Comparison of ENCODE assay signal across 7 mouse cellular contexts in the genomic region with DNA sequence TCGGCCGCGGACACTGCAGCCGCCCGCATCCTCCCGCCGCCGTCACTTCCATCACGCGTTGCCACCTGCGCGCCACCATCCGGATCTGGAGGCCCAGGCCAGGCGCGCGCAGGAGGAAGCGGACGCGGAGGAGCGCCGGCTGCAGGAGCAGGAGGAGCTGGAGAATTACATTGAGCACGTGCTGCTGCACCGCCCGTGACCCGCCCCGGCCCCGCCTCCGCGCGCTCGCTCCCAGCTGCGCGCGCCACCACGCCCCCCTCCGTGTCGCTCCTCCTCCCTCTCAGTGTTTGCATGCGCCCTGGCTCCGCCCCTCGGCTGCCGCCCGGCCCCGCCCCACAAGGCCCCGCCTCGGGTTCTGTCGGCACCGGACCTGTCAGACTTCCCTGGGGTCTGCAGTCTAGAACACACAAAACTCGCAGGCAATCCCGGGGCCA. TPM values are rescaled to one million over a fixed set of nuclear protein-coding genes. Genes with fewer than 3 reads are reported as not detected.
DNase-seq lines count a peak whose midpoint lies in the region; ATAC-seq lines count a peak whose summit lies in the region.

No protein-coding gene starts in this region.

- no peaks in the 10 kb centered on the region for H3K9me3 ChIP-seq in intestine, embryonic 16.5 days (ENCODE audit: control insufficient read depth, low read length)
- H3K9me3 ChIP-seq in limb, embryonic 11.5 days (ENCODE audit: control insufficient read depth, low read length) = no peaks in the 10 kb centered on the region
- no peaks in the 10 kb centered on the region for H3K9me3 ChIP-seq in midbrain, embryonic 13.5 days

- peak; percentile 83 for DNase-seq in adrenal gland, adult 8-10 months
- peak; percentile 84 for DNase-seq in embryo, embryonic 11.5 days (ENCODE audit: low read depth, low spot score)
- peak; percentile 73 to 85 for DNase-seq in gastrocnemius, postnatal 4 days (ENCODE audit: low spot score in 2 of 2)
- peak; percentile 94 for DNase-seq in limb, embryonic 11.5 days (ENCODE audit: low spot score)
- DNase-seq in spleen, adult 12 weeks (ENCODE audit: low spot score) = peak; percentile 79

- H3K4me1 ChIP-seq in intestine, embryonic 16.5 days (ENCODE audit: control insufficient read depth, insufficient read depth, low read length) = peaks cover 30% of the 10 kb centered on the region
- H3K4me1 ChIP-seq in limb, embryonic 11.5 days (ENCODE audit: control insufficient read depth, insufficient read depth, low read length) = peaks cover 17% of the 10 kb centered on the region
- H3K4me1 ChIP-seq in midbrain, embryonic 13.5 days (replicated peaks) = peaks cover 37% of the 10 kb centered on the region

- peak overlapping the region; percentile 31 for H3K27ac ChIP-seq in intestine, embryonic 16.5 days (ENCODE audit: low read length)
- no peak overlapping the region for H3K27ac ChIP-seq in limb, embryonic 11.5 days (replicated peaks; ENCODE audit: low read depth, low read length)
- no peak overlapping the region for H3K27ac ChIP-seq in midbrain, embryonic 13.5 days

- peak overlapping the region; percentile 56 for H3K9ac ChIP-seq in intestine, embryonic 16.5 days (ENCODE audit: low read depth, low read length)
- no peak overlapping the region for H3K9ac ChIP-seq in limb, embryonic 11.5 days (ENCODE audit: low read length)
- H3K9ac ChIP-seq in midbrain, embryonic 13.5 days (replicated peaks) = peak overlapping the region; percentile 69

- H3K36me3 ChIP-seq in intestine, embryonic 16.5 days (ENCODE audit: control insufficient read depth, insufficient read depth, low read length) = peaks cover 7% of the 10 kb centered on the region
- H3K36me3 ChIP-seq in limb, embryonic 11.5 days (ENCODE audit: control insufficient read depth, insufficient read depth, low read length) = no peaks in the 10 kb centered on the region
- peaks cover 24% of the 10 kb centered on the region for H3K36me3 ChIP-seq in midbrain, embryonic 13.5 days

- peak overlapping the region; percentile 97 for H3K4me2 ChIP-seq in intestine, embryonic 16.5 days (ENCODE audit: low read depth, low read length)
- H3K4me2 ChIP-seq in limb, embryonic 11.5 days (ENCODE audit: low read depth, severe bottlenecking) = peak overlapping the region; percentile 95
- peak overlapping the region; percentile 96 for H3K4me2 ChIP-seq in midbrain, embryonic 13.5 days (replicated peaks)

- peak overlapping the region; percentile 44 for H3K4me3 ChIP-seq in intestine, embryonic 16.5 days (ENCODE audit: low read length)
- H3K4me3 ChIP-seq in limb, embryonic 11.5 days (ENCODE audit: low read depth, low read length) = peak overlapping the region; percentile 35
- H3K4me3 ChIP-seq in midbrain, embryonic 13.5 days (replicated peaks) = peak overlapping the region; percentile 55

- under 1% methylated on average over 45 of the region's 49 CpGs for WGBS in intestine, embryonic 16.5 days
- under 1% methylated on average over 47 of the region's 49 CpGs for WGBS in limb, embryonic 11.5 days
- WGBS in midbrain, embryonic 13.5 days = under 1% methylated on average over 47 of the region's 49 CpGs

- peak; percentile 86 for ATAC-seq in intestine, embryonic 16.5 days
- ATAC-seq in limb, embryonic 11.5 days (ENCODE audit: insufficient number of reproducible peaks, low FRiP score, low TSS enrichment, low read depth) = peak; percentile 53
- peak; percentile 65 for ATAC-seq in midbrain, embryonic 13.5 days

- H3K27me3 ChIP-seq in intestine, embryonic 16.5 days (replicated peaks; ENCODE audit: control insufficient read depth, insufficient read depth, low read length) = peaks cover 43% of the 10 kb centered on the region
- peaks cover 46% of the 10 kb centered on the region for H3K27me3 ChIP-seq in limb, embryonic 11.5 days (ENCODE audit: control insufficient read depth, insufficient read depth, low read length)
- peaks cover 55% of the 10 kb centered on the region for H3K27me3 ChIP-seq in midbrain, embryonic 13.5 days

RNA-seq across cellular contexts. Expression of gene Vgf, which starts 6.5 kb away (rescaled TPM):
- total RNA-seq in adrenal gland, adult 8-10 months (2022) = 10 to 100 TPM in 2 of 4 experiments, 1 to 10 TPM in 2; 4.4 to 20.9 (median 9.9) TPM
- not detected for total RNA-seq in gastrocnemius, postnatal 4 days (2021)
- polyA plus RNA-seq in intestine, embryonic 16.5 days (2015; fragmentation: Nextera tagmentation; extraction: Ambion mirVana) = 0.50 and 0.64 TPM in 2 replicates
- polyA plus RNA-seq in limb, embryonic 11.5 days (2014; fragmentation: Nextera tagmentation; extraction: Ambion mirVana) = not detected in 2 replicates
- 2.4 TPM in 2 replicates for polyA plus RNA-seq in midbrain, embryonic 13.5 days (2015; fragmentation: Nextera tagmentation; extraction: Ambion mirVana)

RNA-seq across cellular contexts. Expression of gene Ap1s1, which starts 13.3 kb away (rescaled TPM):
- total RNA-seq in adrenal gland, adult 8-10 months (2022) = 100 to 1,000 TPM; 104 to 120 (median 106) TPM
- 10 to 100 TPM; 67.3 to 68.0 TPM for total RNA-seq in gastrocnemius, postnatal 4 days (2021)
- polyA plus RNA-seq in intestine, embryonic 16.5 days (2015; fragmentation: Nextera tagmentation; extraction: Ambion mirVana) = 284 and 285 TPM in 2 replicates
- polyA plus RNA-seq in limb, embryonic 11.5 days (2014; fragmentation: Nextera tagmentation; extraction: Ambion mirVana) = 135 and 145 TPM in 2 replicates
- 257 and 272 TPM in 2 replicates for polyA plus RNA-seq in midbrain, embryonic 13.5 days (2015; fragmentation: Nextera tagmentation; extraction: Ambion mirVana)

RNA-seq across cellular contexts. Expression of gene Serpine1, which starts 39.4 kb away (rescaled TPM):
- total RNA-seq in adrenal gland, adult 8-10 months (2022) = 1 to 10 TPM; 2.7 to 9.5 (median 6.5) TPM
- 1 to 10 TPM; 3.6 to 4.9 TPM for total RNA-seq in gastrocnemius, postnatal 4 days (2021)
- 0.24 and 0.29 TPM in 2 replicates for polyA plus RNA-seq in intestine, embryonic 16.5 days (2015; fragmentation: Nextera tagmentation; extraction: Ambion mirVana)
- 0.16 and 0.52 TPM in 2 replicates for polyA plus RNA-seq in limb, embryonic 11.5 days (2014; fragmentation: Nextera tagmentation; extraction: Ambion mirVana)
- 0.17 TPM in 1 of 2 replicates, not detected in the other for polyA plus RNA-seq in midbrain, embryonic 13.5 days (2015; fragmentation: Nextera tagmentation; extraction: Ambion mirVana)

RNA-seq across cellular contexts. Expression of gene Znhit1, which starts 44.8 kb away (rescaled TPM):
- 10 to 100 TPM; 77.8 to 96.8 (median 83.5) TPM for total RNA-seq in adrenal gland, adult 8-10 months (2022)
- 10 to 100 TPM; 40.4 to 45.4 TPM for total RNA-seq in gastrocnemius, postnatal 4 days (2021)
- 114 and 120 TPM in 2 replicates for polyA plus RNA-seq in intestine, embryonic 16.5 days (2015; fragmentation: Nextera tagmentation; extraction: Ambion mirVana)
- 104 and 114 TPM in 2 replicates for polyA plus RNA-seq in limb, embryonic 11.5 days (2014; fragmentation: Nextera tagmentation; extraction: Ambion mirVana)
- 110 TPM in 2 replicates for polyA plus RNA-seq in midbrain, embryonic 13.5 days (2015; fragmentation: Nextera tagmentation; extraction: Ambion mirVana)

RNA-seq across cellular contexts. Expression of gene Plod3, which starts 45.8 kb away (rescaled TPM):
- 10 to 100 TPM; 68.6 to 74.5 (median 72.1) TPM for total RNA-seq in adrenal gland, adult 8-10 months (2022)
- total RNA-seq in gastrocnemius, postnatal 4 days (2021) = 10 to 100 TPM; 40.9 to 46.4 TPM
- polyA plus RNA-seq in intestine, embryonic 16.5 days (2015; fragmentation: Nextera tagmentation; extraction: Ambion mirVana) = 40.7 and 44.4 TPM in 2 replicates
- polyA plus RNA-seq in limb, embryonic 11.5 days (2014; fragmentation: Nextera tagmentation; extraction: Ambion mirVana) = 26.4 and 32.6 TPM in 2 replicates
- 34.8 and 35.1 TPM in 2 replicates for polyA plus RNA-seq in midbrain, embryonic 13.5 days (2015; fragmentation: Nextera tagmentation; extraction: Ambion mirVana)
